Mouse (Mus musculus): ENCODE results near the gene Rfx5. TPM values are rescaled to one million over a fixed set of nuclear protein-coding genes. Genes with fewer than 3 reads are reported as not detected.

Gene Rfx5
- total and polyA plus RNA-seq, 3 experiments = 11.7 to 27.8 (median 24.3) TPM

DNA sequence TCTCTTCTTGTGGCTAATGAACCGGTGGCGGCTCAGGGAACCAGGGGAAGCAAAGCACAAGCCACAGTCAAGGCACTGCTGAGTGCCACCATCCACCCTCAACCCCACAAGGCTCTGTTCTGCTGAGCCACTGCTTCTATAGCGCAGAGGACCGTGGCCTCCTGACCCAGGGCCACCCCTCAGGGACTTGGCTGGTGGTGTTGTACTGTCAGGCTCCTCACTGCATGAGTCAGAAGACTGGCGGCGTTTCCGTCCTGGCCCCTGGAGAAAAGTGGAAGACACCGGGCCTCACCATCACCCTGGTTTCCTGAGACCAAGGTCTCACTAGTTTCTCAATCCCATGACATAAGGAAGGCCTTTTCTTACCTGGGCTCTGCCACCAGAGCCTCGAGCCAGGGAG is 53.8 kb downstream of the Rfx5 start:
- no peak overlapping the region for H3K4me3 ChIP-seq (ENCODE audit: low read depth, low read length)
- H3K4me1 ChIP-seq (ENCODE audit: insufficient read depth, low read depth, low read length) = peaks cover 62% of the 10 kb centered on the region
- no peak for TF ChIP-seq POLR2AphosphoS5 (IDR thresholded peaks at IDR 0.05; ENCODE audit: insufficient replicate concordance, low read depth, low read length)
- TF ChIP-seq CTCF (IDR thresholded peaks at IDR 0.05; ENCODE audit: low read depth, low read length) = no peak
- TF ChIP-seq GATA1 (IDR thresholded peaks at IDR 0.05; ENCODE audit: borderline replicate concordance, low read length) = no peak
- no peak for TF ChIP-seq GATA2 (IDR thresholded peaks at IDR 0.05; ENCODE audit: borderline replicate concordance, low read depth, low read length)
- TF ChIP-seq TAL1 (conservative IDR thresholded peaks at IDR 0.05; ENCODE audit: low read depth, low read length) = no peak
- DNase-seq (ENCODE audit: low spot score) (no peak), ATAC-seq (ENCODE audit: extremely low read depth, insufficient number of reproducible peaks, low FRiP score, poor library complexity, severe bottlenecking) (no peak)
- H3K9me3 ChIP-seq (replicated peaks) = no peaks in the 10 kb centered on the region
- peaks cover 99% of the 10 kb centered on the region for H3K36me3 ChIP-seq (replicated peaks)
- H3K27me3 ChIP-seq (ENCODE audit: insufficient read depth, low read length) = no peaks in the 10 kb centered on the region

DNA sequence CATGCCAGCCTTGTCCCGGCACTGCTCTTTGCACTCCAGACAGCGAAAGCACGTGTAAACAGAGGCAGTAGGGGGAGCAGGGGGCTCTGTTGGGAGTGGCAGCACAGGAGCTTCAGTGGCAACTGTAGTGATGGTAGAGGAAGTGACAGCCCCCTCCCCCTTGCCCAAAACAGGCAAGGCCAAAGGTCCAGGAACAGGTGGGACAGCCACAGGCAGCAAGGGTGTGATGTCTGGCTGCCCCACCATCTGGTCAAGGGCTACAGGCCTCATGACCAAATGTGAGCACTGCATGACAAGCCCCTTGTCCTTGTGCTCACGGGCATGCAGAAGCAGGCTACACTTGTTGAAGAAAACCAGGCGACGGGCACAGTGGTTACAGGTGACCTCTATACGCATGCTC is 56.5 kb downstream of the Rfx5 start:
- no peak for ATAC-seq (ENCODE audit: extremely low read depth, insufficient number of reproducible peaks, low FRiP score, poor library complexity, severe bottlenecking)
- H3K36me3 ChIP-seq (replicated peaks) = peaks cover 87% of the 10 kb centered on the region
- peaks cover 68% of the 10 kb centered on the region for H3K4me1 ChIP-seq (ENCODE audit: insufficient read depth, low read depth, low read length)
- no peak for DNase-seq (ENCODE audit: low spot score)
- H3K4me3 ChIP-seq (ENCODE audit: low read depth, low read length) = no peak overlapping the region
- H3K9me3 ChIP-seq (replicated peaks) = no peaks in the 10 kb centered on the region
- H3K27me3 ChIP-seq (ENCODE audit: insufficient read depth, low read length) = no peaks in the 10 kb centered on the region
- TF ChIP-seq CTCF (IDR thresholded peaks at IDR 0.05; ENCODE audit: low read depth, low read length) (no peak), GATA1 (IDR thresholded peaks at IDR 0.05; ENCODE audit: borderline replicate concordance, low read length) (no peak), POLR2AphosphoS5 (IDR thresholded peaks at IDR 0.05; ENCODE audit: insufficient replicate concordance, low read depth, low read length) (0 out of 2 replicates have a peak, but pooled peaks have one; percentile 40)

Other genes starting within 250 kb of the Rfx5 start
- not detected in 2 replicates for gene Cgn, start 167.6 kb upstream of the Rfx5 start, total RNA-seq (2014; fragmentation: Nextera tagmentation)
- 0.11 and 0.12 TPM in 2 replicates for gene Cgn, start 167.6 kb upstream of the Rfx5 start, total RNA-seq (2017)
- gene Cgn, start 167.6 kb upstream of the Rfx5 start, polyA plus RNA-seq (2012) = 0.01 TPM in 1 of 2 replicates, not detected in the other
- gene Pogz, start 116.5 kb upstream of the Rfx5 start, total RNA-seq (2014; fragmentation: Nextera tagmentation) = 113 and 138 TPM in 2 replicates
- gene Pogz, start 116.5 kb upstream of the Rfx5 start, total RNA-seq (2017) = 19.6 and 19.8 TPM in 2 replicates
- gene Pogz, start 116.5 kb upstream of the Rfx5 start, polyA plus RNA-seq (2012) = 124 and 147 TPM in 2 replicates
- gene Psmb4, start 67.1 kb upstream of the Rfx5 start, total RNA-seq (2014; fragmentation: Nextera tagmentation) = 185 and 255 TPM in 2 replicates
- gene Psmb4, start 67.1 kb upstream of the Rfx5 start, total RNA-seq (2017) = 408 and 449 TPM in 2 replicates
- gene Psmb4, start 67.1 kb upstream of the Rfx5 start, polyA plus RNA-seq (2012) = 273 and 326 TPM in 2 replicates
- 110 and 119 TPM in 2 replicates for gene Selenbp1, start 21.0 kb upstream of the Rfx5 start, total RNA-seq (2014; fragmentation: Nextera tagmentation)
- gene Selenbp1, start 21.0 kb upstream of the Rfx5 start, total RNA-seq (2017) = 367 and 434 TPM in 2 replicates
- 39.8 and 133 TPM in 2 replicates for gene Selenbp1, start 21.0 kb upstream of the Rfx5 start, polyA plus RNA-seq (2012)
- 39.8 and 70.6 TPM in 2 replicates for gene Pi4kb, start 20.7 kb downstream of the Rfx5 start, total RNA-seq (2014; fragmentation: Nextera tagmentation)
- 36.8 and 37.4 TPM in 2 replicates for gene Pi4kb, start 20.7 kb downstream of the Rfx5 start, total RNA-seq (2017)
- 11.7 and 11.8 TPM in 2 replicates for gene Pi4kb, start 20.7 kb downstream of the Rfx5 start, polyA plus RNA-seq (2012)
- 44.7 and 52.9 TPM in 2 replicates for gene Zfp687, start 61.4 kb downstream of the Rfx5 start, total RNA-seq (2014; fragmentation: Nextera tagmentation)
- gene Zfp687, start 61.4 kb downstream of the Rfx5 start, total RNA-seq (2017) = 22.4 and 27.5 TPM in 2 replicates
- 64.0 and 72.5 TPM in 2 replicates for gene Zfp687, start 61.4 kb downstream of the Rfx5 start, polyA plus RNA-seq (2012)
- gene Psmd4, start 88.5 kb downstream of the Rfx5 start, total RNA-seq (2014; fragmentation: Nextera tagmentation) = 92.0 and 92.7 TPM in 2 replicates
- 374 and 411 TPM in 2 replicates for gene Psmd4, start 88.5 kb downstream of the Rfx5 start, total RNA-seq (2017)
- gene Psmd4, start 88.5 kb downstream of the Rfx5 start, polyA plus RNA-seq (2012) = 108 and 177 TPM in 2 replicates
- 67.5 and 67.6 TPM in 2 replicates for gene Pip5k1a, start 152.9 kb downstream of the Rfx5 start, total RNA-seq (2014; fragmentation: Nextera tagmentation)
- 39.3 and 40.1 TPM in 2 replicates for gene Pip5k1a, start 152.9 kb downstream of the Rfx5 start, total RNA-seq (2017)
- gene Pip5k1a, start 152.9 kb downstream of the Rfx5 start, polyA plus RNA-seq (2012) = 21.9 and 30.0 TPM in 2 replicates
- gene Vps72, start 156.9 kb downstream of the Rfx5 start, total RNA-seq (2014; fragmentation: Nextera tagmentation) = 108 and 120 TPM in 2 replicates
- 96.2 and 146 TPM in 2 replicates for gene Vps72, start 156.9 kb downstream of the Rfx5 start, total RNA-seq (2017)
- gene Vps72, start 156.9 kb downstream of the Rfx5 start, polyA plus RNA-seq (2012) = 274 and 307 TPM in 2 replicates
- 9.9 and 11.7 TPM in 2 replicates for gene Tmod4, start 170.4 kb downstream of the Rfx5 start, total RNA-seq (2014; fragmentation: Nextera tagmentation)
- gene Tmod4, start 170.4 kb downstream of the Rfx5 start, total RNA-seq (2017) = 3.3 and 4.5 TPM in 2 replicates
- gene Tmod4, start 170.4 kb downstream of the Rfx5 start, polyA plus RNA-seq (2012) = 0.17 and 0.22 TPM in 2 replicates
- gene Scnm1, start 179.9 kb downstream of the Rfx5 start, total RNA-seq (2014; fragmentation: Nextera tagmentation) = 85.9 and 107 TPM in 2 replicates
- gene Scnm1, start 179.9 kb downstream of the Rfx5 start, total RNA-seq (2017) = 76.8 and 81.5 TPM in 2 replicates
- gene Scnm1, start 179.9 kb downstream of the Rfx5 start, polyA plus RNA-seq (2012) = 7.1 and 8.2 TPM in 2 replicates
- 5.9 and 7.0 TPM in 2 replicates for gene Lysmd1, start 180.0 kb downstream of the Rfx5 start, total RNA-seq (2014; fragmentation: Nextera tagmentation)
- gene Lysmd1, start 180.0 kb downstream of the Rfx5 start, total RNA-seq (2017) = 10.7 and 11.1 TPM in 2 replicates
- gene Lysmd1, start 180.0 kb downstream of the Rfx5 start, polyA plus RNA-seq (2012) = 5.6 and 7.4 TPM in 2 replicates
- gene Tnfaip8l2, start 188.3 kb downstream of the Rfx5 start, total RNA-seq (2014; fragmentation: Nextera tagmentation) = not detected in 2 replicates
- gene Tnfaip8l2, start 188.3 kb downstream of the Rfx5 start, total RNA-seq (2017) = 0.16 TPM in 1 of 2 replicates, not detected in the other
- not detected in 2 replicates for gene Tnfaip8l2, start 188.3 kb downstream of the Rfx5 start, polyA plus RNA-seq (2012)
- gene Sema6c, start 206.4 kb downstream of the Rfx5 start, total RNA-seq (2014; fragmentation: Nextera tagmentation) = 1.9 and 3.4 TPM in 2 replicates
- gene Sema6c, start 206.4 kb downstream of the Rfx5 start, total RNA-seq (2017) = 0.52 and 0.71 TPM in 2 replicates
- 1.6 and 1.8 TPM in 2 replicates for gene Sema6c, start 206.4 kb downstream of the Rfx5 start, polyA plus RNA-seq (2012)